Mouse (Mus musculus): ENCODE measurements around the gene Olfr1134. TPM values are rescaled to one million over a fixed set of nuclear protein-coding genes. Genes with fewer than 3 reads are reported as not detected.
"Not testable (repeated sequence)": the region's sequence is repeated elsewhere in the genome, so short reads cannot be mapped to it uniquely, and the experiment has no call there.

The Olfr1134 gene
- not detected in 2 replicates for polyA plus RNA-seq (2012; rRNA removed)

- no peak for DNase-seq (ENCODE audit: low spot score)
Measured at GRCm38 (mm10) chr2:87658360-87658759, at the start of gene Olfr1134. Gene Olfr1134 (minus strand): TSS chr2:87658460.

DNA sequence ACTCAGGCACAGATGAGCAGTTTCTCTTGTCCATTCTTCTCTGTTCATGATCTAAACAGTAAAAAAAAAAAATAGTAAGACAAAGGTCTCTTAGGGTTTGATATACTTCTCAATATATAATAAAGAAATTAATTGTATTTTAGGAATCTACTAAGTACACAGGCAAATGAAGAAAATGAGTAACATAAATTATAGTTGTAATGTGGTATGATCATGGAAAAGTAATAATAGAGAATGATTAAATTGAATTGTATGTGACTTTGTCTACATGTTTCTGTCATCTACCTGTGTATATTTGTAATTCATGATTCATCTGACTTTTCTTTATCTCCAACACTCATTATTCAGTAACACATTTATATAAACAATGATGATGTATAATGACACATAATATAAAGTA lies 35.6 kb upstream of the Olfr1134 start, which contains the start of gene Olfr1136:
Olfr1136 (minus strand) TSS at position 101 of the 400 bp plus-strand sequence.
- no peak for DNase-seq (ENCODE audit: low spot score)

GRCm38 (mm10) chr2:87673564-87673963 lies 15.3 kb upstream of the Olfr1134 start, which contains the start of gene Olfr1135:
Gene Olfr1135 (minus strand): TSS chr2:87673664.
- DNase-seq (ENCODE audit: low spot score): no peak

GRCm38 (mm10) chr2:87647274-87647673 lies 11.0 kb downstream of the Olfr1134 start, which contains the start of gene Olfr1133:
Gene Olfr1133 (minus strand): TSS chr2:87647374.
- DNase-seq (ENCODE audit: low spot score): no peak

DNA sequence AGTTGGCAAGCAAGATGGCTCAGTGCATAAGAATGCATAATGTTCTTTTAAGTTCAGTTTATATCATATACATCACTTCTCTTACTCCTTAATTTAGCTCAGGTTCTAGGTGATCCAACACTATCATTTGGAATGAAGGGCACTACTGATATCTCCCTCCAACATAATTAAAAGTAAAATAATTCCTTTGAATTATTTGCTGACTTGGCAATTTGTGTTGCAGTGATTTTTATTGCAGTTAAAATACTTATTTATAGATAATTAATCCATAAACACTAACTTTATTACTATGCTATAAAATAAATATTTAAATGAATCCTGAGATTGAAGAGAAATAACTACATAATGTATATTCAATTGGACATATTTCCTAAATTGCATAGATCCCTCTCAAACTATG lies 15.8 kb downstream of the Olfr1134 start:
- DNase-seq (ENCODE audit: low spot score): no peak

DNA sequence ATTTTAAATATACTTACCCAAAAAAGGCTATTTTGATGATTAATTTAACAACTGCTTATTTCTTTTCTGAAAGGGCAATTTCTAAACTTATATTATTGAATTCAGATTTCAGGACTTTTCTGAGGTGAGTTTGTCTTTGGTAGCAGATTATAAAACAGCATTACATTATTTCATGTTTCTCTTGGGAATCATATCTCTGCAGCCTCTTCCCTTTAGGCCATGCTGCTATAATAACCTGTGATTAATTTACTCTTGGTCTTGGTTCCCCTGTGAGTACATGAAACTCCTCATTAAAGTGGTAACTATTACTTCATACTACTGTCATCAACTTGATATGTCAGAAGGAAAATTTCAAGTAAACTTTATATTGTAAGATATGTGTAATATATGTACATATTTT lies 20.8 kb downstream of the Olfr1134 start, which contains the start of gene Olfr1132:
Olfr1132 (minus strand) TSS at position 101 of the 400 bp plus-strand sequence.
- DNase-seq (ENCODE audit: low spot score): no peak

- no peak for DNase-seq (ENCODE audit: low spot score)
Measured at GRCm38 (mm10) chr2:87626804-87627203, 31.5 kb downstream of the Olfr1134 start, which contains the start of gene Olfr1131. Gene Olfr1131 (plus strand): TSS chr2:87627104.

- DNase-seq (ENCODE audit: low spot score): not testable (repeated sequence)
Measured at GRCm38 (mm10) chr2:87605912-87606311, 52.3 kb downstream of the Olfr1134 start, which contains the start of gene Olfr1130. Gene Olfr1130 (plus strand): TSS chr2:87606212.

Other genes starting within 250 kb of the Olfr1134 start
- gene Olfr1123, start 241.8 kb downstream of the Olfr1134 start, polyA plus RNA-seq (2012; rRNA removed): not detected in 2 replicates
- gene Olfr1124, start 228.2 kb downstream of the Olfr1134 start, polyA plus RNA-seq (2012; rRNA removed): not detected in 2 replicates
- not detected in 2 replicates for gene Olfr1126, start 204.5 kb downstream of the Olfr1134 start, polyA plus RNA-seq (2012; rRNA removed)
- gene Pramel7, start 161.4 kb downstream of the Olfr1134 start, polyA plus RNA-seq (2012; rRNA removed): not detected in 2 replicates
- gene Pramel6, start 151.9 kb downstream of the Olfr1134 start, polyA plus RNA-seq (2012; rRNA removed): not detected in 2 replicates
- gene Olfr153, start 126.7 kb downstream of the Olfr1134 start, polyA plus RNA-seq (2012; rRNA removed): not detected in 2 replicates
- gene Olfr1128, start 112.9 kb downstream of the Olfr1134 start, polyA plus RNA-seq (2012; rRNA removed): not detected in 2 replicates
- gene Olfr1129, start 84.6 kb downstream of the Olfr1134 start, polyA plus RNA-seq (2012; rRNA removed): not detected in 2 replicates
- not detected in 2 replicates for gene Olfr1130, start 52.2 kb downstream of the Olfr1134 start, polyA plus RNA-seq (2012; rRNA removed)
- not detected in 2 replicates for gene Olfr1131, start 31.4 kb downstream of the Olfr1134 start, polyA plus RNA-seq (2012; rRNA removed)
- not detected in 2 replicates for gene Olfr1132, start 20.9 kb downstream of the Olfr1134 start, polyA plus RNA-seq (2012; rRNA removed)
- gene Olfr1133, start 11.1 kb downstream of the Olfr1134 start, polyA plus RNA-seq (2012; rRNA removed): not detected in 2 replicates
- not detected in 2 replicates for gene Olfr1135, start 15.2 kb upstream of the Olfr1134 start, polyA plus RNA-seq (2012; rRNA removed)
- gene Olfr1136, start 35.5 kb upstream of the Olfr1134 start, polyA plus RNA-seq (2012; rRNA removed): not detected in 2 replicates
- gene Olfr1137, start 54.7 kb upstream of the Olfr1134 start, polyA plus RNA-seq (2012; rRNA removed): not detected in 2 replicates
- gene Olfr1138, start 81.5 kb upstream of the Olfr1134 start, polyA plus RNA-seq (2012; rRNA removed): not detected in 2 replicates
- gene Olfr1140, start 85.3 kb upstream of the Olfr1134 start, polyA plus RNA-seq (2012; rRNA removed): not detected in 2 replicates
- not detected in 2 replicates for gene Olfr1141, start 95.5 kb upstream of the Olfr1134 start, polyA plus RNA-seq (2012; rRNA removed)
- gene Olfr152, start 121.0 kb upstream of the Olfr1134 start, polyA plus RNA-seq (2012; rRNA removed): not detected in 2 replicates
- not detected in 2 replicates for gene Olfr1143, start 142.1 kb upstream of the Olfr1134 start, polyA plus RNA-seq (2012; rRNA removed)
- not detected in 2 replicates for gene Olfr1145, start 151.4 kb upstream of the Olfr1134 start, polyA plus RNA-seq (2012; rRNA removed)
- gene Olfr1148, start 172.1 kb upstream of the Olfr1134 start, polyA plus RNA-seq (2012; rRNA removed): not detected in 2 replicates
- not detected in 2 replicates for gene Olfr1150-ps1, start 185.5 kb upstream of the Olfr1134 start, polyA plus RNA-seq (2012; rRNA removed)
- not detected in 2 replicates for gene Olfr1151, start 197.4 kb upstream of the Olfr1134 start, polyA plus RNA-seq (2012; rRNA removed)
- gene Olfr1152, start 208.0 kb upstream of the Olfr1134 start, polyA plus RNA-seq (2012; rRNA removed): not detected in 2 replicates
- not detected in 2 replicates for gene Olfr1153, start 236.5 kb upstream of the Olfr1134 start, polyA plus RNA-seq (2012; rRNA removed)
- not detected in 2 replicates for gene Olfr1154, start 246.7 kb upstream of the Olfr1134 start, polyA plus RNA-seq (2012; rRNA removed)

All from urinary bladder, adult 2 months (tissue).